In the genomic region with DNA sequence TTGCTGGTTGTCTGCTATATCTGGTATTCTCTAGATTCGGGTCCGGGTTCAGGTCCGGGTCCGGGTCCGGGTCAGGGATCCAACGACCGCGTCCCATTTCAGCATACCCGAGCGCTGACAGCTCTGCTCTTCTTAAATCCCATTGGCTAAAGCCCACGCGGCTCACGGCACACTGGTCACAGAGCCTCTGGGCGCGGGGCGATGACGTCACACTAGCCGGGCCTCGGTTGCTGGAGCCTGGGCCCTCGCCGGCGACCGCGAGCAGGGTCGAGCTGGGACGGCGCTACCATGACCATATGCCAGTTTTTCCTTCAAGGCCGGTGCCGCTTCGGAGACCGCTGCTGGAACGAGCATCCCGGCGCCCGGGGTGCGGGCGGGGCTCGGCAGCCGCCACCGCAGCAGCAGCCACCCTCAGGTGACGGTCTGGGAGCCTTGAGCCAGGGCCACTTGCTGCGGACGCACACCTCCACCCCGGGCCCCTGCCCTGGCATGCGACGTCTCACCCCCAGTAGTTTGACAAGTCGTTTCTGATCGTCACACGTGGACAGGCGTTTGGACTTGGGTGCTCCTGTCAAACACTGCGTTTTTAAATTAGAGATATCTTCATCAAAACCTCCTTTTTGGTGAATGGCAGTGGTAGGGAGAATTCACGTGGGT, we compare ENCODE assay signal across 8 mouse cellular contexts. TPM values are rescaled to one million over a fixed set of nuclear protein-coding genes. Genes with fewer than 3 reads are reported as not detected.
DNase-seq lines count a peak whose midpoint lies in the region; ATAC-seq lines count a peak whose summit lies in the region.

A gene (plus strand): TSS at position 175 of the 657 bp plus-strand sequence.

- H3K4me1 ChIP-seq in lung, embryonic 16.5 days (replicated peaks; ENCODE audit: control insufficient read depth, insufficient read depth, low read length) = peaks cover 4% of the 10 kb centered on the region

- WGBS in lung, embryonic 16.5 days = under 1% methylated on average over 52 of the region's 52 CpGs

- peak; percentile 98 to 100 for ATAC-seq in hematopoietic stem cell, adult 5-6 weeks (replicated peaks in 1 of 2; ENCODE audit: insufficient read depth in 1 of 2, low FRiP score in 2 of 2, low TSS enrichment in 1 of 2, low read depth in 1 of 2, poor library complexity in 2 of 2, severe bottlenecking in 2 of 2)
- ATAC-seq in lung, embryonic 16.5 days (ENCODE audit: low read depth) = peak; percentile 99

- peak; percentile 89 for DNase-seq in MEL-GATA-1-ER (ENCODE audit: extremely low read depth, low read depth)
- DNase-seq in cerebellum, adult 8-10 months = peak; percentile 95
- peak; percentile 94 for DNase-seq in forelimb bud, embryonic 11.5 days (ENCODE audit: low read depth, low spot score)
- peak; percentile 85 for DNase-seq in layer of hippocampus, adult 9-10 months (ENCODE audit: low spot score)
- peak; percentile 86 for DNase-seq in ovary, postnatal 10 days (ENCODE audit: low spot score)
- DNase-seq in thymus, postnatal 10 days (ENCODE audit: low spot score in 2 of 2) = peak; percentile 82 to 89

- H3K9me3 ChIP-seq in lung, embryonic 16.5 days (ENCODE audit: control insufficient read depth, low read length) = no peaks in the 10 kb centered on the region

- peak within 1 kb of the TSS; percentile 68 for H3K4me2 ChIP-seq in lung, embryonic 16.5 days (ENCODE audit: low read depth, low read length)

- no peaks in the 10 kb centered on the region; the same call in 1 of the 2 replicates for H3K36me3 ChIP-seq in lung, embryonic 16.5 days (ENCODE audit: control insufficient read depth, insufficient read depth, low read length)

- peak within 1 kb of the TSS; percentile 92 for H3K4me3 ChIP-seq in lung, embryonic 16.5 days (ENCODE audit: low read length)

- H3K27ac ChIP-seq in lung, embryonic 16.5 days (ENCODE audit: low read length) = 0 out of 2 replicates have a peak within 1 kb of the TSS, but pooled peaks have one; percentile 44

- peak within 1 kb of the TSS; percentile 93 for H3K9ac ChIP-seq in lung, embryonic 16.5 days (ENCODE audit: low read length)

- H3K27me3 ChIP-seq in lung, embryonic 16.5 days (ENCODE audit: control insufficient read depth, insufficient read depth, low read depth, low read length) = no peaks in the 10 kb centered on the region

RNA-seq across cellular contexts. Expression of the gene that starts here (rescaled TPM):
- 8.0 and 10.6 TPM in 2 replicates for total RNA-seq in hematopoietic stem cell, adult 5-6 weeks (2017)
- 13.8 and 14.2 TPM in 2 replicates for polyA plus RNA-seq in lung, embryonic 16.5 days (2015; fragmentation: Nextera tagmentation; extraction: Ambion mirVana)

Comparison
In these comparisons a context has a peak if more than half of its experiments do, and no peak if none do; other contexts are left out.
1. Peak in every context shown above with its lines: DNase-seq, ATAC-seq, H3K4me3 ChIP-seq and H3K27ac ChIP-seq.